Mouse (Mus musculus) spleen, adult 2 months (tissue): ENCODE results near the gene Lyz1.

ENCODE experiments used
- CTCF ChIP-seq: fragments of 200-500 bp; IDR thresholded peaks from 2 replicates; pipeline ENCODE4 v1.5.1; 2011; ENCODE audit warnings: mild to moderate bottlenecking, inconsistent platforms; ENCODE audit not compliant: insufficient read depth, insufficient read length, insufficient replicate concordance; ENCODE audit errors: extremely low read depth
- POLR2A ChIP-seq: fragments of 200-500 bp; IDR thresholded peaks from 2 replicates; pipeline ENCODE4 v1.6.1; 2011; ENCODE audit warnings: low read depth, low read length, inconsistent platforms

DNA sequence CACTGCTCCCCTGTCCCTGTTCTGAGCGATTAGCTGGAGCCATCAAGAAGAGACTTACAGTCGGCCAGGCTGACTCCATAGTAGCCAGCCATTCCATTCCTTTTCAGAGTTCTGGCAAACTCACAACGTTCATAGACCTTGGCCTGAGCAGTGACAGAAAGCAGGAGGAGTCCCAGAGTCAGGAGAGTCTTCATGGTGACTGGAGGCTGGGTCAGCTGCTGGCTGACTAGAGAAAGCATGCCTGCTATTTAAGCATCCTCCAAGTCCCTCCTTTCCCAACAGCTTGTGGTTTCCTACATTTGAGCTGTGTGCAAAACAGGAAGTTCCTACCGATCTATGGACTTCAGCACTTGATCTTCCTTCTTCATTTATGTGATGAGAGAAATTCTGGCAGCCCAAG lies 10.6 kb downstream of the Lyz1 start, which contains the start of gene Lyz2:
- no peak for TF ChIP-seq CTCF
- no peak for TF ChIP-seq POLR2A
